Mouse (Mus musculus) kidney, postnatal 10 days (tissue): ENCODE measurements at regions not wholly inside any gene's neighbourhood (a gene's known extent, or its start where the extent isn't known, plus 50 kb on each side); places are given as distances from the start of the nearest gene placed in this dataset.

Source experiments
- DNase-seq: peaks from one replicate; pipeline ENCODE4 v3.0.0; 2021; ENCODE audit warnings: mixed read lengths

DNA sequence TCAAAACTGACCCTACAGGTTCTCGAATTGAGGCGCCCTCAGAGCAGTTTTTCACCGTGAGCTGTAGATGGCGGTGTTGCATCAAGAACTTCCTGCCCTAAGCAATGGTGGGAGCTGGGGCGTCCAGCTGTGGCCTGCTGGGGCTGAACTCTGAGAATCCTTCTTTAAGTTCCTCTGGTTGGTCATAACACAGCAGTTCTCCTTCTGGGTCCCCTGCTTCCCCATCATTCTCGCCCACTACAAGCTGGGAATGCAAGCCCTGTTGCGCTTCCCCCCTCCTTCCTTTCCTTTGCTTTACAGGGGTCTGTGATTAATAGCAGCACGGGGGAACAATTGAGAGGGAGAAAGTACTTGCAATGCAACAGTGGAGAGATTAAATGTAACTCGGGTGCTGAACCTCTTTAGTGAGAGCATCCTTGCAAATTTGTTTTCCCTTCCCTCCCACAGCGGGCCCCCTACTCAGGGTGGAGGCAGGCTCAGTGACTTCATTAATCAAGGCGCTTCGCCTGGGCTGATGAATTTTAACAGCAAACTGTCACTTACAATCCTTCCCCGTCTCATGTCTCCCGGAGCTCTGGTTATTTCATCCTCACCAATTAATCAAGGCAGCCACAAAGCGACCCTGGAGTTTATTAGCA is 794.3 kb upstream of the Api5 start:
- DNase-seq, result peak; percentile 75

GRCm38 (mm10) chr2:95231739-95232134 is 793.8 kb upstream of the Api5 start:
- DNase-seq, result no peak

- DNase-seq, result no peak
These were observed 791.5 kb upstream of the Api5 start for GRCm38 (mm10) chr2:95229386-95229785.

DNA sequence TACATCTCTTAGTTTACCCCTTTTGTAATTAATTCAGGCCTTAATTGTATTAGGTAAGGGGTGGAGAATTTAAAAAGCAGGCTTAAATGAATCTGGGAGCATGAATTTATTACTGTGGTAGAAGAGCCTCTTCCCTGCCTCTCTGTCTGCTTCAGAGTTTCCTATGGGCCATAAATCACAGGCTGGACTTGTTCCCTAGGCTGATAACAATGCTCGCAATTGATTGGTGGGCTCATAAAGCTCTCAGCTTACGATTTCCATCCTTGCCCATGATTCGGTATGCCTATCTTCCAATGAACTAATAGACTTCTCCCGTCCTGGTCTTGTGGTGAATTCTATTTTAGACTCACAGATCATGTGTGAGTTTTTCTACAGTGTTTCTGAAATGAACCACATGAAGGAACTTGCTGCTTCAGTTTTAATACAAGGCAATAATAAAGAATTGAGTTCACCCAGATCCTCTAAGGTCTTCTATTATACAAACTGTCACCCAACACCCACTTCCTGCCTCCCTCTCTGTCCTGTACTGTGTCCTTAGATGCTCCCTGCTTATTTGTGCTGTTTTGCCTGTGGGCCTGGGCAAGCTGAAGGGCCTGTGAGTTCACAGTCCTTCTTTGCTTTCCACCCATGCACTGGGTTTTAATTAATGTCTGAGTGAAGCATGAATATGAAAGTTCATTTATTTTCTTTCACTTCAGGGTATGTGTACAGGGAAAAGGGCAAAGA is 772.4 kb upstream of the Api5 start:
- DNase-seq, result peak; percentile 26
